Mouse (Mus musculus) layer of hippocampus, postnatal 10 days (tissue): ENCODE data around the gene Hist1h3a. TPM values are rescaled to one million over a fixed set of nuclear protein-coding genes. Genes with fewer than 3 reads are reported as not detected.

ENCODE experiments used
- DNase-seq, 2 experiments: peaks; one replicate each; pipeline ENCODE4 v3.0.0; 2021; ENCODE audit warnings: low spot score in 2 of 2
- total RNA-seq, 2 experiments: library from RNA; stranded (reverse); gene quantifications; 2 replicates each; pipeline ENCODE4 v1.2.3; 2021

The Hist1h3a gene
- total RNA-seq, 2 experiments from 2014 or later, result 68.7 to 70.1 TPM

DNA sequence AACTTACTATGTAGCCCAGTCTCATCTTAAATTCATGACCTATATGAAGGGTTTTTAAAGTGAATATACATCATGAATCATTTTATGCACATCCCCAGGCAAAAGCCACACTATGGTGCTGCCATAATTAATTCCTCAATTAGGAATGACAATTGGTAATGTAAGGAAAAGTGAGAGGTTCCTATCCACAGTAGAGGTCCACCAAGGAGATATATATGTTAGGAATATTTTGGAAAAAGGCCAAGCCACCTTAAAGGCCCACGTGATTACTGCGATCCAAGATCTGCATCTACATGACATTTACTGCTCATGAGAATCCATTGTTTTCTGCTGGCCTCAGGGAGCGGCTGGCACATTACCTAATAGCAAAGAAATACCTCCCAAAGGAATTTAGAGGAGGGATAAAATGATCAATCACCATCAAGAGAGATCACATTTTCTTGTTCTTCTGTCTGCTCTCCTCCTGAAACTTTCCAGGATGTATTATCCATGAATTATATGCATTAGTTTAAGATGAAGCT lies 2.9 kb downstream of the Hist1h3a start:
- DNase-seq, result no peak

DNA sequence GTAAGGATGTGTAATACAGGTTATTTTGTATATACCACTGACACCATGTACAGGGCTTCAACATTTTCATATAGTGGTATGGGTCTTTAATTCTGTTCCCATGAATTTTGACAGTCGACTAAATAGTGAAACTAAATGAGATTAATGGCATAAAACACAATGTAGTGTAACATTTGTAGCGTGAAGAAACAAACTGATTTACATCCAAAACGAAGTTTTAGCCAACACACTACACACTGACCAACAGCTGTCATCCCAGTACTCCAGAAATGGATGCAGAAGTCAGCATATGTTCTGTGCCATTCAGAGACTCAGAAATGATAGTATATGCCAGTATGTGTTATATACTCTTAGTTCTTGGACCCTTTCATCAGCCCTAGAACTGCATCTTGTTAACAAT lies 4.3 kb downstream of the Hist1h3a start:
- no peak for DNase-seq

DNA sequence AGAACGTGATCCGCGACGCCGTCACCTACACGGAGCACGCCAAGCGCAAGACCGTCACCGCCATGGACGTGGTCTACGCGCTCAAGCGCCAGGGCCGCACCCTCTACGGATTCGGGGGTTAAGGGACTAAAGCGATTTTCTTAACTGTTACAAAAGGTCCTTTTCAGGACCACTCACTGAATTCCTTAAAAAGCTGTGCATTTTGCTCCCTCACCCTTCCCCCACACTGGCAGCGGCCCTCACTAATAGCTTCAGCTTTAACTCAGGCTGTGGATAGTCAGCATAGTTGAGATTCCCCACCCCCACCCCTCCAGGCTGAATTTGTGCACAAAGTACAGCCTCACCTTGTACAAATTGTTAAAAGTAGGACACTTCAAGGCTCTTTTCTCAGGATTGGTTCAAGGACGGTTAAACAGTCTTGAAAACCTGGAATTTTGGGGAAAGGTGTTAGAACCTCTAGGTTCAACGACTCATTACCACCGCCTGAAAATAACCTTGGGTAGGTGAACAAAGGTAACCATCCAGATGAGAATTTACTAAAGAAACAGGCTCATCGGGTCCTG lies 4.9 kb downstream of the Hist1h3a start:
- peak in 1 of 2 experiments; percentile 15 for DNase-seq

DNA sequence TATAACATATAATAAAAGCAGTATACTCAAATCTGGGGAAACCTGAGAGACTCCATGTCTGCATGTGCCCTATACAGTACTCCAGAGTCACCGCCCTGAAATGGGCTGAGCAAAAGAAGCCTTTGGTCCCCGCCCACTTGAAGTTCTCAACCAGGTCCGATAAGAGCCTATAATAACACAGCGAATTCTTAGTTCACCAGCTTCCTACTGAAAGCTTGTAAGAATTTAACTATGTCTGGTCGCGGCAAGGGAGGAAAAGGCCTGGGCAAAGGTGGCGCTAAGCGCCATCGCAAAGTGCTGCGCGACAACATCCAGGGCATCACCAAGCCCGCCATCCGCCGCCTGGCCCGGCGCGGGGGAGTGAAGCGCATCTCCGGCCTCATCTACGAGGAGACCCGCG lies 5.4 kb downstream of the Hist1h3a start, which contains the start of gene Hist1h4b:
Hist1h4b (plus strand) TSS at position 224 of the 400 bp plus-strand sequence.
- peak; percentile 77 to 82 for DNase-seq

DNA sequence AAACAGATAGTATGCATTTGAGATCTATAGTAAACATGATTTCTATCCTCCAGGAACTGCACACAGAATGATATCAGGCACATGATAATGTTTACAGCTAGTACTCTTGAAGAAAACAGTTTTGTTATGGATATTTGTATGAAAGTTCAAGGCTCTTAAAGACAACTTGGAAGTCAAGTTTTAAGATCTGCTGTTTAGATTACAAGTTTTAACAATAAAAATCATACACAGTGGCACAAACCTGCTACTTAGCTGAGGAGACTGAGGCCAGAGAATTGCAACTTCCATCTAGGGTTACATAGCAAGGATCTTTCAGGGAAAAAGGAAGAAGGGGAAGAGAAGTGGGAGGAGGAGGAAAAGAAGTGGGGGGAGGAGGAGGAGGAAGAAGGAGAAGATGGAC lies 7.2 kb downstream of the Hist1h3a start:
- DNase-seq, result no peak

DNA sequence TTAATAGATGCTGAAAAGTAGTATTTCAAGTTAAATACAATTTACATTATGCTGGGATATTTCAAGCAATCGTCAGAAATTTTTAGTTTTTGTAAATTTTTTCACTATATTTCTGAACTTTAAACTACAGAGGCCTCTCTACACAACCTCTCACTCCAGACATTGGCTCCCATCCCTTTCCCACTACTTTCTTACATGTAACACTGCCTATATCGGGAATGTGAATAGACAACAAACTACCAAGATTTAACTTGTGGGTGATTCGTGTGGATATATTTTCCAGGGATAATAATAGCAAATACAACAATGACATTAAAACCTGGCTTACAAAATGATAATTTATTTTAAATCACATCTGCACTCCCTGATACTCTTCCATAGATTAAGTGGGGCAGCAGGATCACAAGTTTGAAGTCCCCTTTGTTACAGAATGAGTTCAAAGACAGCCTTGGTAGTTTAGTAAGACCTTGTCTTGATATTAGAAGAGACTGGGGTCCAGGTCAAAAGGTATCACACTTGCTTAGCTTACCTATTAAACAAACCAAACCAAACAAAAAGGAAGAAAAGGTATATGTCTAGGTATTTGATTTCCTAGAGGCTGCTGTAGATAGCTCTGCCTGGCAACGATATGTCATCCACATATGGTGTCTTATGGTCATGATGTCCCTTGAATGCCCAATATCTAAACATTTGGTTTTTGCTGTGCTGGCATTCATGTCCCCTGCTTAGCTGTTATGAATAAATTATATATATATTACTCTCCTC lies 8.7 kb downstream of the Hist1h3a start:
- DNase-seq, result no peak

DNA sequence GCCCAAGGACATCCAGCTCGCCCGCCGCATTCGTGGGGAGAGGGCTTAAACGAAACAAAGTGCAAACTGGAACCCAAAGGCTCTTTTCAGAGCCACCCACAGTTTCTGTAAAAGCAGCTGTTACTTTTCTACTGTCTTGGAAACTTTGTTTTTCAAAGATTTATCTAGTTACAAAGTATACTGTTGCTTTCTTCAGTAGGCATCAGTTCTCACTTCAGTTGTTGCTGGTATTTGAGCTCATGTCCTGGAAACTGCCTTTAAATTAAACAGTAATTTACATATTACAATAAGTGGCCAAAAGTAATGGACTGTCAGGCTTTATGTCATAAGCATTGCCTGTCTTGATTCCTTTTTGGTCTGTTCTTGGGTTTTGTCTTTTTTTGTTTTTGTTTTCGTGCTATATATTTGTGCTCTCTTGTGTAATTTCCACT lies 9.4 kb downstream of the Hist1h3a start:
- DNase-seq, result no peak

DNA sequence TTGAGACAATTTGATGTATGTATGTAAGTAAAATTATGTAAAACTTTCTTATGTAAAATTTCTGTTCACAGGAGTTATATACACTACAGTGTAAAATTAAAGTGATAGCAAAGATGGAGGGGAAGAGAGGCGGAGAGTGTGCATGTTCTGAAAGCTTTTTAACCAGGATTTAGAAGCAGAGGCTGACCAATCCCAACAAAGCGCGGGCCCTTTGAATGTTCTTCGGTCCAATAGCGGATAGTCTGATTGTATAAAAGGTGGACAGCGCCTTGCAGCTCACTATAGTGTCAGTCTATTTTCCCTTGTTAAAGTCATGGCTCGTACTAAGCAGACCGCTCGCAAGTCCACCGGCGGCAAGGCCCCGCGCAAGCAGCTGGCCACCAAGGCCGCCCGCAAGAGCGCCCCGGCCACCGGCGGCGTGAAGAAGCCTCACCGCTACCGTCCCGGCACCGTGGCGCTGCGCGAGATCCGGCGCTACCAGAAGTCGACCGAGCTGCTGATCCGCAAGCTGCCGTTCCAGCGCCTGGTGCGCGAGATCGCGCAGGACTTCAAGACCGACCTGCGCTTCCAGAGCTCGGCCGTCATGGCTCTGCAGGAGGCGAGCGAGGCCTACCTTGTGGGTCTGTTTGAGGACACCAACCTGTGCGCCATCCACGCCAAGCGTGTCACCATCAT lies 10.0 kb downstream of the Hist1h3a start, which contains the start of gene Hist1h3b:
Hist1h3b (plus strand) TSS at position 201 of the 675 bp plus-strand sequence.
- DNase-seq, result peak; percentile 92

DNA sequence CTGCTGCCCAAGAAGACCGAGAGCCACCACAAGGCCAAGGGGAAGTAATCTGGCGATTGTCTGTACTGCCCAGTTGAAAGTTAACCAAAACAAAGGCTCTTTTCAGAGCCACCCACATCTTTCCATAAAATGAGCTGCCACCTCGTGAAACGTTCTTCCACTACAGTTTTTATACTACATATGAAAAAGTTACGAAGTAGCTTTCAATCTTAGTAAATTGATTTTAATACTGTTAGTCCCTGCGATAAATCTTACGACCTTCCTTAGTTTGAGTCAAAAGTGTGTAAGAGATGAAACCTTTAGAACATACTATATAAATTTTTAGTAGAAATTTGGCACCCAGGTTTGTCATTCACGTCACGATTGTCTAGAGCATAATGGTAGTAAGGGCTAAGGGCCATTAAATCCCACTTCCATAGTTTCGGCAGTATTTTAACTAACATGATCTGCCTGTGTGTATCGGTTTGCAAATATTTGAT lies 10.7 kb downstream of the Hist1h3a start:
- DNase-seq, result no peak

DNA sequence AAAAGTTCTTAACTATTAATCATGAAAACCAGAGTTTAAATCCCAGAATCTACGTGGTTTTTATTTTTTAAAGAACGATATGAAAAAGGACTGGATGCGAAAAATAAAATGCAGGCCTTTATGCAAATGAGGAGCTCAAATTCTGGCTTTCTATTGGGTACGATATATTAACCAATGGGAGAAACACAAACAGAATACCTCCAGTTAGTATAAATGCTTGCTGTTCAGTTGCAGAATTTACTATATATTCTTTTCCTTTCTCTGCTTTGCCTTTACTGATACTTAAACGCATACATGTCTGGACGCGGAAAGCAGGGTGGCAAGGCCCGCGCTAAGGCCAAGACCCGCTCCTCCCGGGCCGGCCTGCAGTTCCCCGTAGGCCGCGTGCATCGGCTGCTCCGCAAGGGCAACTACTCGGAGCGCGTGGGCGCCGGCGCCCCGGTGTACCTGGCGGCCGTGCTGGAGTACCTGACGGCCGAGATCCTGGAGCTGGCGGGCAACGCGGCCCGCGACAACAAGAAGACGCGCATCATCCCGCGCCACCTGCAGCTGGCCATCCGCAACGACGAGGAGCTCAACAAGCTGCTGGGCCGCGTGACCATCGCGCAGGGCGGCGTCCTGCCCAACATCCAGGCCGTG lies 11.2 kb downstream of the Hist1h3a start, which contains the start of gene Hist1h2ab:
Hist1h2ab (plus strand) TSS at position 288 of the 639 bp plus-strand sequence.
- peak in 1 of 2 experiments; percentile 57 for DNase-seq

DNA sequence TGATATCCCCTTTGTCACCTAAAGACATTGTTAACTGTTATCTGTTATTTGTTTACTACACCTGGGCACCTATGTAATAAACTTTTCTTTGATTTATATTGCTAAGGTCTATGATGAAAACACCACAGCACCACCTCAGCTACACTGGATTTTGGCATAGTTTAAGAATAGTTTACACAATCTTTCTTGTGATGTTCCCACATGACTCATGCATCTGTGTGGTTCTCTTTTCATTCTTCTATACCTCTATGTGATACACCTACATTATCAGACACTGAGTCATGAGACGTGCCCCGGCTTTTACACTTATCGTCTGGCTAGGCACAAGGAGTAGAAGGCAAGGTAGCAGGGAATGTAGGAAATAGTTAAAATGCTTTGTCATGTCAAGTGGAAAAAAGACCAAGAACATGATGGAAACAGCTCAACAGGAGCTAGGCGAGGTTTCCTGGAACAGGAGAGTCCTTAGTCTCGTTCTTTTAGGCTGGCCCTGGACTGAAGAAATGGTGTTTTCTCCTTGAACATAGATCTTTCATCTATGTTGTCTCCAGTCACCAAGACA lies 12.5 kb downstream of the Hist1h3a start:
- no peak for DNase-seq

DNA sequence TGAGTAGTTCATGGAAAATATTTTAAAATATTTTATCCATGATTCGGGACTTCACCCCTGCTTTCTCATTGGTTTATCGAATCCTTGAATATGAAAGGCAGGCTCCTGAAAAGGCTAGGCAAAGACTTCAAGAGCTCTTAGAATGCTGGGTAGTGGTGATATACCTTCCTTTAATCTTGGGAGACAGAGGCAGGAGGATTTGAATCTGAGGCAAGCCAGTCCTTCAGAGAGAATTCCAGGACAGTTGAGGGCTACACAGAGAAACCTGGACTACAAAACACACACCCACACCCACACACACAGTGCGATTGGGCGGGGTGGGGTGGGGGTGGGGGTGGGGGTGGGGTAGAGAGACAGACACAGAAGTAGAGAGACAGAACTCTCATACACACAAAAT lies 14.3 kb downstream of the Hist1h3a start:
- DNase-seq, result no peak

DNA sequence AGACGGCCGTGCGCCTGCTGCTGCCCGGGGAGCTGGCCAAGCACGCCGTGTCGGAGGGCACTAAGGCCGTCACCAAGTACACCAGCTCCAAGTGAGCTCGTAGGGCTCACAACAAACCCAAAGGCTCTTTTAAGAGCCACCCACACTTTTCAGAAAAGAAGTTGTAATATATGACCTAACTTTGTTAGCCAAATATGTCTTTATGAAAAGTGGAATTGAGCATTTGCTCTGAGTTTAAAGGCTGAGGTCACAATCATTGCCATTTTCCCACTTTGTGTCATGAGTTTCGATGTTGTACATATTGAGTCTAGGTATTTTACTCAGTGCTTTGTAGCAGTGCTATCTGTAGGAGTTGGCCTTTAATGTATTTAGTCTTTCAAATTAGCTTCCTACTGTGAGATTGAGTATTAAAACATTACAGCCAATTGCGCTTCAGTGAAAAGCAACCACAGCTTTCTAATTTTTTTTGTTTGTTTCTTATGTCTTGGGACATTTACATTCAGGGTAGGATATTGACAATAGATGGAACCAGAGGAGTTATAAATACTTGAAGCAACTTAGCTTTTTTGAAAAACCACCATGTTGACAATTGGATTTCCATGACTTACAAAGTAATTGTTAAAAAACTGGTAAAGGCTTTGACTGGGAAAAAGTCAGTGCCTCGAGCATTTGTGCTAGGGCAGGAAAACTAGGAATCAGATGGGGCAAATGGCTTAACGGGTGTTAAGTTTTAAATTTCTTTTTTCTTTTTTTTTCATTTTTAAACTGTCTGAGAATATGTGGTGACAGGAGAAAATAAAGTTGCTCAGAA lies 14.9 kb downstream of the Hist1h3a start:
- no peak for DNase-seq

DNA sequence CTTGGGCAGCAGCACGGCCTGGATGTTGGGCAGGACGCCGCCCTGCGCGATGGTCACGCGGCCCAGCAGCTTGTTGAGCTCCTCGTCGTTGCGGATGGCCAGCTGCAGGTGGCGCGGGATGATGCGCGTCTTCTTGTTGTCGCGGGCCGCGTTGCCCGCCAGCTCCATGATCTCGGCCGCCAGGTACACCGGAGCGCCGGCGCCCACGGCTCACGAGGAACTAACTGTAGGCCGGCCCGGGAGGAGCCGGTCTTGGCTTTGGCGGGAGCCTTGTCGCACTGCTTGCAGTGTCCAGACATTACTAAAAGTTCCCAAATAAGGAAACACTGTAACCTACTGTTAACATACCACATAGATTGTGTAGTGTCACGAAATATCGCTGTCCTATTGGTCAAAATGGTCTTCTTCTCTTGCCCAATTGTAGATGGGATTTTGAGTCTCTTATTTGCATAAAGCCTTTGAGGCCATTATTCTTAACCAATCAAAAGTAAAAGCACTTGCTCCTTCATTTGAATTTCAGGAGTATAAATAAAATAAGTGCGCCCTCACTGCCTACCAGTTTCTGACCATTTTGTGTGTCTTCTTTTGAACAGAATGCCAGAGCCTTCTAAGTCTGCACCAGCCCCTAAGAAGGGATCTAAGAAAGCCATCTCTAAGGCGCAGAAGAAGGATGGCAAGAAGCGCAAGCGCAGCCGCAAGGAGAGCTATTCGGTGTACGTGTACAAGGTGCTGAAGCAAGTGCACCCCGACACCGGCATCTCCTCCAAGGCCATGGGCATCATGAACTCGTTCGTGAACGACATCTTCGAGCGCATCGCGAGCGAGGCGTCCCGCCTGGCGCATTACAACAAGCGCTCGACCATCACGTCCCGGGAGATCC lies 15.7 kb downstream of the Hist1h3a start, which contains the start of gene Hist1h2bb:
Hist1h2bb (plus strand) TSS at position 534 of the 880 bp plus-strand sequence.
- peak; percentile 67 to 72 for DNase-seq

DNA sequence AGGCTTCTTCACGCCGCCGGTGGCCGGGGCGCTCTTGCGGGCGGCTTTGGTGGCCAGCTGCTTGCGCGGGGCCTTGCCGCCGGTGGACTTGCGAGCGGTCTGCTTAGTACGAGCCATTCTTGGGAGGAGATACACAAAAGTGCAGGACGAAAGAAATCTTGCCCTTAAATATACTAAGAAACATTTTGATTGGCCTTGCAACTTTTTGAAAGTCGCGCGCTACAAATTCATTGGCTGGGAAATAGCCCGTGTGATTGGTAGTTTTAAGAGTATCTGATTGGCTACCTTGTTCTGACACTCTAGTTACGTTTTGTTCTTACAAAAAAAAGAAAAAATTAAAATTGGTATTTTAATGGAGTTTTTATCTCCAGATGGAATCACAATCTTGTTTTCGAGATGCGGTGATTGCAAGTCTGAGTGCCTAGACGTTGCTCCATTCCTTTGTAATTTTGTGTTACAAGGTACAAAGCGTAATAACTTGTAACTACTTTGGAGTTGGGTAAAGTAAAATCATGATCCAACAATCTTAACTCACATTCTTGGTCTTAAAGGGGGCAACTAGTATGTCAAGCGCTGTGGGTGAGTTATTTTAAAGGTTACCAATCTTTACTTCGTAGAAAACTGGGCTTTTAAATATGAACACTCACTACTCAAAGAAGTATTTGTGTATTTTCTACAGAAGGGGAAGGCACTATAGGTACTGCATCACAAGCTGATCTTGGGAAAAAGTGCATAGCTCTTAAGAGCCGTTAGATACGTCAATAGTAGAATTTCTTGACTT lies 16.6 kb downstream of the Hist1h3a start, which contains the start of gene Hist1h3c:
Hist1h3c (minus strand) TSS at position 222 of the 781 bp plus-strand sequence.
- DNase-seq, result peak; percentile 87 to 89

DNA sequence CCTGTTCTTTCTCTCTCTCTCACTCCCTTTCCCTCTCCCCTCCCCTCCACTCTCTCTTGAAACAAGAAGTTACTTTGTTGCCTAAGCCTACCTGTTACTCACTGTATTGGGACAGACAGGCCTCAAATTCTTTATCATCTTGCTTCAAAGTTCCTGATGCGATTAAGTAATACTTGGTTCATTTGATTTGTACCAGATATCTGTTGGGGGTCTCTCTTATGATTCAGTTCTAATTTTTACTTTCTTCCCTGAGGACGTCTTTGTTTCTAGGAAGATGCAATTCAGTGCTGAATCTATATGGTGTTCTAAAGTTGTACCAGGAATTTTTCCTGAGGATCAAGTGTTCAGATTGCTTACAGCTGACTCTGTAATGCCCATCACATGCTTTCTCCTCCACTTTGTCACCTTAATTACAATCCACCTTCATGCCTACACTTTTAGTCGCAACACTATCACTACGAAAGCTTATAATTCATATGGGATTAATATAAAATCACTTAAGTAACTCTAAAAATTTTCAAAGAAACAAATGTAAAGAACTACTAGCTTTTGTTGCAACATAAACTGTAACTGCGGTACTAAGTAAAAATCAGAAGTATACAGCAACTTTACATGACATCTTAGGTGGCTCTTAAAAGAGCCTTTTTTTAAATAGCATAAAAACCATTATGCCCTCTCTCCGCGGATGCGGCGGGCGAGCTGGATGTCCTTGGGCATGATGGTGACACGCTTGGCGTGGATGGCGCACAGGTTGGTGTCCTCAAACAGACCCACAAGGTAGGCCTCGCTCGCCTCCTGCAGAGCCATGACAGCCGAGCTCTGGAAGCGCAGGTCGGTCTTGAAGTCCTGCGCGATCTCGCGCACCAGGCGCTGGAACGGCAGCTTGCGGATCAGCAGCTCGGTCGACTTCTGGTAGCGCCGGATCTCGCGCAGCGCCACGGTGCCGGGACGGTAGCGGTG lies 17.5 kb downstream of the Hist1h3a start:
- DNase-seq, result no peak

DNA sequence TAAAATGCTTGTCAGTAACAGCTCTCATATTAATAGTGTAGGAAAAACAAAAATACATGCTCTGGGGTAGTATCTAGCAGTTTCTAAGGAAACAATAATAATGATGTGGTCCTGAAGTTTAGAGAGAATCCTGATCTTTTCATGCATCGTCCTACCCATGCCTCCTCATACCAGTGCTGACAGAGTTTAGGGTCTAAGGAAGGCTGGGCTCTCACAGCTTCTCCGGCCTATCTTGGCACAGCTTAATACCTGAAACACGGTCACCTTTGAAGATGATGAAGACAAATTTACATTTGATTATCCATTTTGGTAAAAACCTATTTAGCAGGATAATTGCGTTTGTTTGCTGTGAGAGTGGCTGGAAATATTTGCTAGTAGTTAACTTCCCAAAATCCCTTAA lies 18.2 kb downstream of the Hist1h3a start:
- no peak for DNase-seq
